Mouse (Mus musculus): Measurements from ENCODE around the gene Trappc5.

DNA sequence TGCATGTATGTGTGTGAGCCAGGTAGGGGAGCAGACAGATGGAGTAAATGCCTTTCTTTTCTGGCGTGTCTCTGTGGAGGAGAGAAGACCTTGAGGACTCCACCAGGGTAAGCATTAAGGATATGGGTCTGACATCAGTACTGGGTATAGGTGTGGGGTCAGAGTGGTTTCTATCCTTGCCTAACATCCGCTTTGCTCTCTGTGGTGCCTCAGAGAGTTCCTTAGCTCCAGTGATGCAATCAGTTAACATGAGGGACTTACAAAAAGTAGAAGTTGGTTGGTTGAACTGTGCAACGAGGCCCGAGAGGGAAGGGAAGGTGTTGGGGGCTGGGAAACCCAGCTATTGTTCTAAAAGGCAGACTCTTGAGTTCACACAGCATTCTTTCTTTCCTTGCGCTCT, 11.7 kb upstream of the Trappc5 start:
- TF ChIP-seq CTCF (IDR thresholded peaks at IDR 0.05; ENCODE audit: insufficient read depth, low read length): no peak
- no peak for TF ChIP-seq POLR2A (IDR thresholded peaks at IDR 0.05; ENCODE audit: borderline replicate concordance, extremely low read depth, low read depth, low read length)

All from lung, adult 2 months (tissue).